Mouse (Mus musculus): ENCODE measurements at regions not wholly inside any gene's neighbourhood (a gene's known extent, or its start where the extent isn't known, plus 50 kb on each side); places are given as distances from the start of the nearest gene placed in this dataset.
"Not testable (repeated sequence)": the region's sequence is repeated elsewhere in the genome, so short reads cannot be mapped to it uniquely, and the experiment has no call there.

DNA sequence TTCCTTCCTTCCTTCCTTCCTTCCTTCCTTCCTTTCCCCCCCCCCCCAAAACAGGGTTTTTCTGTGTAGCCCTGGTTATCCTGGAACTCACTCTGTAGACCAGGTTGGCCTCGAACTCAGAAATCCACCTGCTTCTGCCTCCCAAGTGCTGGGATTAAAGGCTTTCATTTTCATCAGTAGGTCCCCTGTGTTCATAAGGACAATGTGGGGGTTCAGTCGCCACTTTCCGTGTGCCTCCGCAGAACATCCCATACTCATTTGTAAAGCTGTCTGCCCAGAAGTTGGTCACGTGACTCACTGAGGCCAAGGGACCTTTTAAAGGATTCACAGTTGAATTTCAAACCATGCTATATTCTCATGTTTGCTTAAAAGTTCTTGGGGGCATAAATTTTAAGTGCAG is 79.5 kb upstream of the Gm5148 start:
- not testable (repeated sequence) for DNase-seq (ENCODE audit: extremely low spot score, low read depth, low spot score)

DNA sequence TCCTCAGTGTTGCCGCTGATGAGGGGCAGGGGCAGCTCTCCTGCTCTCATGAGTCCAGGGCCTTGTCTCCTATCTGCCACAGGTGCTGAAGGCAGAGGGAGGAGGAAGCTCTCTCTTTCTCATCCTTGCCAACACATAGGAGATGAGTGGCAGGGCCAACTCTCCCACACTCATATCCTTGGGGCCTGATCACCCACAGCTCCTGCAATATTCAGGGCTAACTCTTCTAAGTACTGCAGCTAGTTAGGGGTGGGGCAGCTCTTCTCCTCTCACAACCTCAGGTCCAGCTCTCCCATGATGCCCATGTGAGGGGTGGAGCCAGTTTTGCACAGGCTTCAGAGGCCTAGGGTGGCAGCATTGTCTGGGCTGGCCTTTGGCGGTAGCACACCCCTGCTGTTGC is 77.3 kb upstream of the Gm5148 start:
- no peak for DNase-seq (ENCODE audit: extremely low spot score, low read depth, low spot score)

DNA sequence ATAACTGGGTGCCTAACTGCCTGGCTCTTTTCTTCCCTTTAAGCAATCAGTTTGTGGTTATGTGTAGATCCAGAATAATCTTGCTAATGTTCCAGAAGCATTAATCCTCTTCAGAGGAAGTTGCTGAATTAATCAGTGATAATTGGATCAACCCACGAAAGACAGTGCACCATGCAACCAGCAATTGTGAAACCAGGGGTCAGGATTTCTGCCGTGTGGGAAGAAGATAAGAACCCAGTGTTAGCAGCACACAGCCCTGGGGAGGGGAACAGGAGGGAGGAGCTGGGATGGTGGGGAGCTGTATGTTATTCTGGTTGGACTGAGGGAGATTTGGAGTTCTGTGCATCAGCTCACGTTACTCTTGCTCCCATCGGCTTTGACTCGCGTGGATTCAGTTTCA is 75.5 kb upstream of the Gm5148 start:
- DNase-seq (ENCODE audit: extremely low spot score, low read depth, low spot score), result no peak

DNA sequence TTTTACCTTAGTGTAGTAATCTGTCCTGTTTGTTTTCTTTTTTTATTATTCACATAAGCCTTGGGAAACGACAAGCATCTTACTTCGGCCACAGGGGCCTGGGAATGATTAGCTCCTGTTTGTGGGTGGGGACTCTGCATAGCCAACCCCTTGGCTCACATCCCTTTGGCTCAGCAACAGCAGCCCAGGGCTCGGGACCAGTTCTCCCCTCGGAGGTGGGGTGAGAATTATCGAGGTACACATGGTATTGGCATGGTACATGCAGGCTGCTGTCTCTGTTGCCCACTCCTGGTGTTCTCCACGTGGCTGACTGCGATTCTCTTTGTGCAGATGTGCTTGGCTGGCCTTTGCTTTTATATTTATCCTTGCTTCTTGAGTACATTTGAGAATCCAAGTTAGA is 65.4 kb upstream of the Gm5148 start:
- DNase-seq (ENCODE audit: extremely low spot score, low read depth, low spot score), result no peak

DNA sequence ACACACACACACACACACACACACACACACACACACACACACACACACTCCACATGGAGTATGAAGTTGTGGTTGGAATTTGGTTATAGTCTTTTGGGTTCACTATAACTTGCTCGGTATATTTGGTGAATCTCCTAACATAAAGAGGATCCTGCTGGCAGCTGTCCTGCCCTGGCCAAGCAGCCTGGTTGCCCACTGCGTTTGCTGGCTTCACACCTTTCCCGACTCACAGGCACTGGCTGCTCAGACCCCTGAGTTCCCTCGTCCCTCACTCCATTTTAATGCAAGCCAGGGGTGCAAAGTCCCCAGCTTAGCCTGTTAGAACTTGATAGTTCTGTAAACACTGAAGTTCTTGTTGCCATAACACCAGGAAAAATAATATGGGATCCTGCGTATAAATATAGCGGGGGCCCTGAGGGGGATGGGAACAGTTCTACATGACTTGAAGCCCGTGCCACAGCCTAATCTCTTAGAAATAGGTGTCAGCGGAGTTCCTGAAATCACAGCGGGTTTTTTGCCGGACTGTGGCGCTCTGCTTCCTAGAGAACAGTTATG is 64.9 kb upstream of the Gm5148 start:
- DNase-seq (ENCODE audit: extremely low spot score, low read depth, low spot score), result no peak

DNA sequence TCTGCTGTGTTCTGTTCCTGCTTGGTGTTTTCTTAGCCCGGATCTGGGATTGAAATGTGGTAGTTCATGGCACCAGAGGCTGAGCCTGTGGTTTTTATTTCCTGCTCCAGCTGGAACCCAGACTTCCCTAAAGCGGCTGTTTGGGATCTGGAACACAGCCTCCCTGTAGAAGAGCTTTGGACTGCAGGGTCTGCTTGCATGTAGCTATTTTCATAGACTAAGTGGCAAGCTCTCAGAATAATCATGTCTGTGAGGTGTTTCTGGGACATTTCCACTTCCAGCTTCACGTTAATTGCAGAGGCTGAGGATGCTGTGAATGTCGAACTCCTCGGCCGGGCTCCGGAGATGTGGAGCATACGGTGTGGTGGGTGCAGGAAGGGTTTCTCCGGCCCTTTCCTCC is 64.1 kb upstream of the Gm5148 start:
- no peak for DNase-seq (ENCODE audit: extremely low spot score, low read depth, low spot score)

DNA sequence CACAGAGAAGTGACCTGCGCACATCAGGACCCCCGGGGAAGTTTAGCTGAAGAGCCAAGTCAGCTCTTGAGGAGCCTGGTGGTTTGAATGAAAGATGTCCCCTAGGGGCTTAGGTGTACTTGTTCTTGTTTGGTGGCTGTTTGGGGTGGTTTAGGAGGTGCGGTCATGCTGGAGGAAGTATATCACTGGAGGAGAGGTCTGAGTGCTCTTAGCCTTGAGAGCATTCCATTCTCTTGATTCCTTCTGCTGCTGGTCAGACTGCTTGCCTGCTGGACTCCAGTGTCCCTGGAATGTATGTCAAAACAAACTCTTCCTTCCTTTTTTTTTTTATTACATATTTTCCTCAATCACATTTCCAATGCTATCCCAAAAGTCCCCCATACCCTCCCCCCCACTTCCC is 62.5 kb upstream of the Gm5148 start:
- no peak for DNase-seq (ENCODE audit: extremely low spot score, low read depth, low spot score)

DNA sequence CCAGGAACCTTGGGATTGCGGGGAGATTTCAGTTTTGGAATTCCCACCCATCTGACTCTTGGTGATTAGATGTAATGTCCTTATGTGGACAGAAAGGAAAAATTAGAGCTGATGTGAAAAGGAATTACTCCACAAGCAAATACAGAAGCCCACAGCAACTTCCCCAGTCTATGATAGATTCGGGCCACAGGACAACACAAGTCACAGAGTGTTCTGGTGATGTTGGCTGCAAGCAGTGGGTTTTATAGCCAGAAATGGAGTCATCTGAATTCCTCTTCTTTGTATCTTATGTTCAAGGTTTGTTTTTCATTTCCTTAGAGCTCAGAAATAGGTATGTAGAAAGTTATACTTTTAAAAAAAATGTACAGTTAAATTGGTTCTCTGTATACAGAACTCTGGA is 56.8 kb upstream of the Gm5148 start:
- no peak for DNase-seq (ENCODE audit: extremely low spot score, low read depth, low spot score)

DNA sequence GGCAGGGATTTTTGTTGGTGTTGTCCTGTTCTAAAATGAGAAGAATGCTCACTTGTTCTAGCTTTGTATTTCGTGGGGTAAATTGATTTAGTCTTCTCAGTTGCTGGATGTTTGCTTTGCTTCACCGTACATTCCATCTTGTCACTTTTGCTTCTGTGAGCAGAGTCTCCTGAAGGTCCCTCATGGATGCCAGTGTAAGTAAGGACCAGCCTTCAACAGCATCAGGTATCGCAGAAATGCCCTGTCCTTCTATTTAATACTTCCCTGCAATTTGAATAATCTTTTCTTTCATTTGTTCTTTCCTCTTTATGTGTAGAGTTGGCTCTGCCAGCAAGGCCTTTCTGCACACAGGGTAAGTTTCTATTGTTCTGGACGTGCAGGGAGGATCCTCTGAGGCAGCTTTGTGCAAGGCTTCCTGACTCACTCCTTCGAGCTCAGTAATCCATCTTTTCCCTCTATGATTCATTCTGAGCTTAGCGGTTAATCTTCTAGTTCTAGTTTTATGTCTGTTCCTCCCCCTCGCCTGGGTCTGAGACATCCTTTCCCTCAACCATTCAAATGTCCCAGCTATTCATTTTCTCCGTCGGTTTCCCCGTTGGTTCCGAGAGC is 55.7 kb upstream of the Gm5148 start:
- no peak for DNase-seq (ENCODE audit: extremely low spot score, low read depth, low spot score)

DNA sequence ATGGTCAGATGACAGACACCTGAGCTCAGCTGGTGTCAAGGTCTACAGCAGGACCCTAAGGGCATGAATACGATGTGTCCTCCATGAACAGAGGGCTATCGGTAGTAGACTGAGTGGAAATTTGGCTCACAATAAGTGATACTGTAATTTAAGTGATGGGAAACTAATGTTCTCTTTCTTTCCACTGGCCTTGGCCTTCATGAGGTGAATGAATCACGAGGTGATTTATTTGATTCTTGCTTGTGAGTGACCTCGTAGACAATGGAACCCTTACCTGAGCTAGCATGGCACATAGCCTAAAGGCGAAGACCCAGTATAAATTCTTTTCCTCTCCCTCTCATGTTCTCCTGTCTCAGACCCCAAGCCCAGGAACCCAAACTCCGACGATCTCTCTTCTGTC is 54.1 kb upstream of the Gm5148 start:
- no peak for DNase-seq (ENCODE audit: extremely low spot score, low read depth, low spot score)

DNA sequence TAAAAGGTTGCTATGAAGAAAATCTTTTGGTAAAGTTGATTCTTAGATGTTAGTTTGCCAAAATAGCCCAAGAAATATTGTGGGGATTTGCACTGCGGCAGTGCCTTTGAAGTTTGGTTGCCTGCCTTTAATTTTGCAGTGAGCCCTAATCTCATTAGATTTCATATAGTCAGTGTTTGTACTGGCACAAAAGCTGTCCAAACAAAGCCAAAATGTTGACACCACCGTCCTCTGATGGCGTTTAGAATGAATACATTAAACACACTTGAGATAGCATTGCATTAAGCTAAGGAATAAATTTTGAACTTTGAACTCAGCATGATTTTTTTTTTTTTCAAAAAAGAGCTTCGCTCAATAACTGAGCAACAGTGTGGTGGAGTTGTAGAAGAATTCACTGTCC is 51.9 kb upstream of the Gm5148 start:
- DNase-seq (ENCODE audit: extremely low spot score, low read depth, low spot score), result no peak

All from hindlimb bud, embryonic 11.5 days (tissue).